Mouse (Mus musculus) liver, postnatal 0 days (tissue): ENCODE results near the gene Vav2.

Experiments used
- CTCF ChIP-seq: sonication (generic); IDR thresholded peaks from 2 replicates; pipeline ENCODE4 v1.5.1; 2016; ENCODE audit warnings: antibody characterized with exemption, low read depth
- EP300 ChIP-seq: IDR thresholded peaks from 2 replicates; pipeline ENCODE4 v1.6.1; 2016; ENCODE audit warnings: antibody characterized with exemption, low read depth, mild to moderate bottlenecking

- no peak for TF ChIP-seq CTCF
- no peak for TF ChIP-seq EP300
Observed at GRCm38 (mm10) chr2:27441767-27442707, 15.2 kb upstream of the Vav2 start, which contains the start of gene Brd3os.
